Comparison of ENCODE assay signal across 8 mouse cellular contexts in genomic region chr17:45505941-45506465, GRCm38 (mm10). TPM values are rescaled to one million over a fixed set of nuclear protein-coding genes. Genes with fewer than 3 reads are reported as not detected.
DNase-seq lines count a peak whose midpoint lies in the region; ATAC-seq lines count a peak whose summit lies in the region.

No protein-coding gene starts in this region.

- H3K27me3 ChIP-seq in kidney, embryonic 14.5 days (ENCODE audit: control insufficient read depth, insufficient read depth, low read length) = no peaks in the 10 kb centered on the region
- no peaks in the 10 kb centered on the region for H3K27me3 ChIP-seq in embryonic facial prominence, embryonic 10.5 days (replicated peaks; ENCODE audit: low read depth, poor library complexity, severe bottlenecking)
- no peaks in the 10 kb centered on the region for H3K27me3 ChIP-seq in limb, embryonic 13.5 days

- H3K9me3 ChIP-seq in kidney, embryonic 14.5 days (ENCODE audit: control insufficient read depth, low read length) = no peaks in the 10 kb centered on the region
- H3K9me3 ChIP-seq in embryonic facial prominence, embryonic 10.5 days = no peaks in the 10 kb centered on the region
- H3K9me3 ChIP-seq in limb, embryonic 13.5 days = no peaks in the 10 kb centered on the region

- H3K27ac ChIP-seq in kidney, embryonic 14.5 days (ENCODE audit: low read depth, low read length) = no peak overlapping the region
- H3K27ac ChIP-seq in embryonic facial prominence, embryonic 10.5 days (replicated peaks) = no peak overlapping the region; the same call in 1 of the 2 replicates
- no peak overlapping the region for H3K27ac ChIP-seq in limb, embryonic 13.5 days

- H3K4me2 ChIP-seq in kidney, embryonic 14.5 days (replicated peaks; ENCODE audit: low read depth, low read length) = no peak overlapping the region
- H3K4me2 ChIP-seq in limb, embryonic 13.5 days (replicated peaks) = peak overlapping the region; percentile 19

- no peak overlapping the region for H3K9ac ChIP-seq in kidney, embryonic 14.5 days (ENCODE audit: low read depth, low read length)
- H3K9ac ChIP-seq in limb, embryonic 13.5 days = no peak overlapping the region

- no peaks in the 10 kb centered on the region for H3K4me1 ChIP-seq in kidney, embryonic 14.5 days (ENCODE audit: control insufficient read depth, insufficient read depth, low read length)
- peaks cover 20% of the 10 kb centered on the region for H3K4me1 ChIP-seq in embryonic facial prominence, embryonic 10.5 days
- peaks cover 4% of the 10 kb centered on the region; the same call in 1 of the 2 replicates for H3K4me1 ChIP-seq in limb, embryonic 13.5 days

- peak; percentile 27 for DNase-seq in adrenal gland, postnatal 14 days
- no peak for DNase-seq in adrenal gland, adult 2 months
- peak; percentile 9 for DNase-seq in kidney, postnatal 10 days
- no peak for DNase-seq in embryonic facial prominence, embryonic 10.5 days (ENCODE audit: low spot score)
- no peak for DNase-seq in right cerebral cortex, postnatal 4 days
- DNase-seq in spleen, postnatal 4 days (ENCODE audit: low spot score in 2 of 2) = no peak

- H3K4me3 ChIP-seq in kidney, embryonic 14.5 days (ENCODE audit: low read length) = no peak overlapping the region
- peak overlapping the region; percentile 83 for H3K4me3 ChIP-seq in embryonic facial prominence, embryonic 10.5 days
- H3K4me3 ChIP-seq in limb, embryonic 13.5 days = no peak overlapping the region

- 73% methylated on average over 6 of the region's 6 CpGs for WGBS in kidney, embryonic 14.5 days
- WGBS in embryonic facial prominence, embryonic 10.5 days = 71% methylated on average over 6 of the region's 6 CpGs
- 70% methylated on average over 6 of the region's 6 CpGs for WGBS in limb, embryonic 13.5 days

- no peak for ATAC-seq in kidney, embryonic 14.5 days (ENCODE audit: low FRiP score, low TSS enrichment)
- ATAC-seq in limb, embryonic 13.5 days (ENCODE audit: low FRiP score, low read depth) = no peak

- peaks cover 19% of the 10 kb centered on the region; the same call in 1 of the 2 replicates for H3K36me3 ChIP-seq in kidney, embryonic 14.5 days (ENCODE audit: control insufficient read depth, insufficient read depth, low read length)
- H3K36me3 ChIP-seq in embryonic facial prominence, embryonic 10.5 days (replicated peaks) = peaks cover 28% of the 10 kb centered on the region
- peaks cover 24% of the 10 kb centered on the region for H3K36me3 ChIP-seq in limb, embryonic 13.5 days

RNA-seq across cellular contexts. Expression of gene Aars2, which starts 0.6 kb away (rescaled TPM):
- 17.2 and 18.7 TPM in 2 replicates for total RNA-seq in adrenal gland, postnatal 14 days (2021)
- total RNA-seq in adrenal gland, adult 2 months (2021) = 10 to 100 TPM; 13.3 to 17.6 TPM
- polyA plus RNA-seq in adrenal gland, adult 2 months (2012; rRNA removed) = 22.7 and 23.3 TPM in 2 replicates
- 11.8 and 18.5 TPM in 2 replicates for polyA plus RNA-seq in kidney, embryonic 14.5 days (2014; fragmentation: Nextera tagmentation; extraction: Ambion mirVana)
- polyA plus RNA-seq in embryonic facial prominence, embryonic 10.5 days (2016; fragmentation: Nextera tagmentation; extraction: Ambion mirVana) = 33.7 and 36.0 TPM in 2 replicates
- polyA plus RNA-seq in limb, embryonic 13.5 days (2015; fragmentation: Nextera tagmentation; extraction: Ambion mirVana) = 22.8 and 23.0 TPM in 2 replicates

RNA-seq across cellular contexts. Expression of gene Tcte1, which starts 17.2 kb away (rescaled TPM):
- total RNA-seq in adrenal gland, postnatal 14 days (2021) = not detected in 2 replicates
- not detected for total RNA-seq in adrenal gland, adult 2 months (2021)
- polyA plus RNA-seq in adrenal gland, adult 2 months (2012; rRNA removed) = not detected in 2 replicates
- polyA plus RNA-seq in kidney, embryonic 14.5 days (2014; fragmentation: Nextera tagmentation; extraction: Ambion mirVana) = 0.61 and 0.70 TPM in 2 replicates
- 1.1 TPM in 2 replicates for polyA plus RNA-seq in embryonic facial prominence, embryonic 10.5 days (2016; fragmentation: Nextera tagmentation; extraction: Ambion mirVana)
- 0.80 and 1.0 TPM in 2 replicates for polyA plus RNA-seq in limb, embryonic 13.5 days (2015; fragmentation: Nextera tagmentation; extraction: Ambion mirVana)

RNA-seq across cellular contexts. Expression of gene Spats1, which starts 30.8 kb away (rescaled TPM):
- total RNA-seq in adrenal gland, postnatal 14 days (2021) = not detected in 2 replicates
- not detected for total RNA-seq in adrenal gland, adult 2 months (2021)
- 0.08 TPM in 1 of 2 replicates, not detected in the other for polyA plus RNA-seq in adrenal gland, adult 2 months (2012; rRNA removed)
- polyA plus RNA-seq in kidney, embryonic 14.5 days (2014; fragmentation: Nextera tagmentation; extraction: Ambion mirVana) = 0.46 and 0.76 TPM in 2 replicates
- polyA plus RNA-seq in embryonic facial prominence, embryonic 10.5 days (2016; fragmentation: Nextera tagmentation; extraction: Ambion mirVana) = 0.39 and 0.55 TPM in 2 replicates
- polyA plus RNA-seq in limb, embryonic 13.5 days (2015; fragmentation: Nextera tagmentation; extraction: Ambion mirVana) = 0.70 and 0.98 TPM in 2 replicates

RNA-seq across cellular contexts. Expression of gene Tmem151b, which starts 43.5 kb away (rescaled TPM):
- 0.33 and 1.6 TPM in 2 replicates for total RNA-seq in adrenal gland, postnatal 14 days (2021)
- under 1 TPM; 0.06 to 0.17 TPM for total RNA-seq in adrenal gland, adult 2 months (2021)
- polyA plus RNA-seq in adrenal gland, adult 2 months (2012; rRNA removed) = 0.09 and 0.74 TPM in 2 replicates
- 1.7 and 2.0 TPM in 2 replicates for polyA plus RNA-seq in kidney, embryonic 14.5 days (2014; fragmentation: Nextera tagmentation; extraction: Ambion mirVana)
- 5.8 and 8.3 TPM in 2 replicates for polyA plus RNA-seq in embryonic facial prominence, embryonic 10.5 days (2016; fragmentation: Nextera tagmentation; extraction: Ambion mirVana)
- 10.0 and 10.5 TPM in 2 replicates for polyA plus RNA-seq in limb, embryonic 13.5 days (2015; fragmentation: Nextera tagmentation; extraction: Ambion mirVana)

RNA-seq across cellular contexts. Expression of gene Nfkbie, which starts 49.5 kb away (rescaled TPM):
- 3.6 and 8.7 TPM in 2 replicates for total RNA-seq in adrenal gland, postnatal 14 days (2021)
- 1 to 10 TPM; 3.0 to 5.6 TPM for total RNA-seq in adrenal gland, adult 2 months (2021)
- polyA plus RNA-seq in adrenal gland, adult 2 months (2012; rRNA removed) = 5.2 and 6.4 TPM in 2 replicates
- polyA plus RNA-seq in kidney, embryonic 14.5 days (2014; fragmentation: Nextera tagmentation; extraction: Ambion mirVana) = 3.5 and 4.8 TPM in 2 replicates
- polyA plus RNA-seq in embryonic facial prominence, embryonic 10.5 days (2016; fragmentation: Nextera tagmentation; extraction: Ambion mirVana) = 6.6 and 7.1 TPM in 2 replicates
- 6.2 and 6.3 TPM in 2 replicates for polyA plus RNA-seq in limb, embryonic 13.5 days (2015; fragmentation: Nextera tagmentation; extraction: Ambion mirVana)

Comparison
In these comparisons a context has a peak if more than half of its experiments do, and no peak if none do; other contexts are left out.
1. DNase-seq: peak in adrenal gland, postnatal 14 days (single experiment) and kidney, postnatal 10 days (single experiment); none in adrenal gland, adult 2 months (single experiment), embryonic facial prominence, embryonic 10.5 days (single experiment), right cerebral cortex, postnatal 4 days (single experiment) and spleen, postnatal 4 days (0 of 2).